Mouse (Mus musculus) stomach, postnatal 0 days (tissue): ENCODE data around the gene Oosp2.

Experiments used
- CTCF ChIP-seq: IDR thresholded peaks from 2 replicates; pipeline ENCODE4 v1.5.1; 2016; ENCODE audit warnings: antibody characterized with exemption, low read depth, mild to moderate bottlenecking, moderate library complexity
- EP300 ChIP-seq: optimal IDR thresholded peaks from 2 replicates; pipeline ENCODE3; 2016; ENCODE audit warnings: antibody characterized with exemption

- TF ChIP-seq CTCF (no peak), EP300 (no peak)
Observed at GRCm38 (mm10) chr19:11604603-11605002, 55.8 kb downstream of the Oosp2 start, which contains the start of gene Ms4a6d.
